Mouse (Mus musculus): Measurements from ENCODE around the gene Olfr124. TPM values are rescaled to one million over a fixed set of nuclear protein-coding genes. Genes with fewer than 3 reads are reported as not detected.

The Olfr124 gene
- total RNA-seq (2021): not detected
- not detected in 2 replicates for polyA plus RNA-seq (2012; rRNA removed)
- long read RNA-seq: 0 reads

GRCm38 (mm10) chr17:37799588-37799987 lies at the start of gene Olfr124:
Gene Olfr124 (plus strand): TSS chr17:37799888.
- no peak for DNase-seq

GRCm38 (mm10) chr17:37768307-37768706 lies 31.4 kb upstream of the Olfr124 start, which contains the start of gene Olfr122:
Gene Olfr122 (plus strand): TSS chr17:37768607.
- DNase-seq: no peak

- no peak for DNase-seq
Measured at GRCm38 (mm10) chr17:37793229-37793628, 6.5 kb upstream of the Olfr124 start, which contains the start of gene Olfr123. Gene Olfr123 (plus strand): TSS chr17:37793529.

GRCm38 (mm10) chr17:37832649-37833048 lies 33.0 kb downstream of the Olfr124 start, which contains the start of gene Olfr125:
Gene Olfr125 (plus strand): TSS chr17:37832949.
- no peak for DNase-seq

- DNase-seq: no peak
Measured at GRCm38 (mm10) chr17:37847183-37847582, 47.5 kb downstream of the Olfr124 start, which contains the start of gene Olfr126. Gene Olfr126 (plus strand): TSS chr17:37847483.

Other genes with a start within 250 kb of the Olfr124 start
- gene Olfr112, start 230.4 kb upstream of the Olfr124 start, total RNA-seq (2021): not detected
- not detected in 2 replicates for gene Olfr112, start 230.4 kb upstream of the Olfr124 start, polyA plus RNA-seq (2012; rRNA removed)
- not detected for gene Olfr113, start 222.2 kb upstream of the Olfr124 start, total RNA-seq (2021)
- gene Olfr113, start 222.2 kb upstream of the Olfr124 start, polyA plus RNA-seq (2012; rRNA removed): not detected in 2 replicates
- gene Olfr114, start 207.1 kb upstream of the Olfr124 start, total RNA-seq (2021): not detected
- not detected in 2 replicates for gene Olfr114, start 207.1 kb upstream of the Olfr124 start, polyA plus RNA-seq (2012; rRNA removed)
- gene Olfr115, start 172.8 kb upstream of the Olfr124 start, total RNA-seq (2021): not detected
- not detected in 2 replicates for gene Olfr115, start 172.8 kb upstream of the Olfr124 start, polyA plus RNA-seq (2012; rRNA removed)
- not detected for gene Olfr116, start 172.7 kb upstream of the Olfr124 start, total RNA-seq (2021)
- not detected in 2 replicates for gene Olfr116, start 172.7 kb upstream of the Olfr124 start, polyA plus RNA-seq (2012; rRNA removed)
- not detected for gene Olfr117, start 136.1 kb upstream of the Olfr124 start, total RNA-seq (2021)
- gene Olfr117, start 136.1 kb upstream of the Olfr124 start, polyA plus RNA-seq (2012; rRNA removed): not detected in 2 replicates
- gene Olfr118, start 132.9 kb upstream of the Olfr124 start, total RNA-seq (2021): not detected
- gene Olfr118, start 132.9 kb upstream of the Olfr124 start, polyA plus RNA-seq (2012; rRNA removed): not detected in 2 replicates
- not detected for gene Olfr119, start 103.3 kb upstream of the Olfr124 start, total RNA-seq (2021)
- not detected in 2 replicates for gene Olfr119, start 103.3 kb upstream of the Olfr124 start, polyA plus RNA-seq (2012; rRNA removed)
- gene Olfr120, start 78.1 kb upstream of the Olfr124 start, total RNA-seq (2021): not detected
- not detected in 2 replicates for gene Olfr120, start 78.1 kb upstream of the Olfr124 start, polyA plus RNA-seq (2012; rRNA removed)
- not detected for gene Olfr121, start 51.0 kb upstream of the Olfr124 start, total RNA-seq (2021)
- not detected in 2 replicates for gene Olfr121, start 51.0 kb upstream of the Olfr124 start, polyA plus RNA-seq (2012; rRNA removed)
- gene Olfr122, start 31.3 kb upstream of the Olfr124 start, total RNA-seq (2021): not detected
- not detected in 2 replicates for gene Olfr122, start 31.3 kb upstream of the Olfr124 start, polyA plus RNA-seq (2012; rRNA removed)
- gene Olfr123, start 6.4 kb upstream of the Olfr124 start, total RNA-seq (2021): not detected
- gene Olfr123, start 6.4 kb upstream of the Olfr124 start, polyA plus RNA-seq (2012; rRNA removed): not detected in 2 replicates
- not detected for gene Olfr125, start 33.1 kb downstream of the Olfr124 start, total RNA-seq (2021)
- not detected in 2 replicates for gene Olfr125, start 33.1 kb downstream of the Olfr124 start, polyA plus RNA-seq (2012; rRNA removed)
- not detected for gene Olfr126, start 47.6 kb downstream of the Olfr124 start, total RNA-seq (2021)
- gene Olfr126, start 47.6 kb downstream of the Olfr124 start, polyA plus RNA-seq (2012; rRNA removed): not detected in 2 replicates
- not detected for gene Olfr127, start 100.5 kb downstream of the Olfr124 start, total RNA-seq (2021)
- gene Olfr127, start 100.5 kb downstream of the Olfr124 start, polyA plus RNA-seq (2012; rRNA removed): not detected in 2 replicates
- not detected for gene Olfr128, start 120.7 kb downstream of the Olfr124 start, total RNA-seq (2021)
- gene Olfr128, start 120.7 kb downstream of the Olfr124 start, polyA plus RNA-seq (2012; rRNA removed): not detected in 2 replicates
- not detected for gene Olfr761, start 153.2 kb downstream of the Olfr124 start, total RNA-seq (2021)
- gene Olfr761, start 153.2 kb downstream of the Olfr124 start, polyA plus RNA-seq (2012; rRNA removed): not detected in 2 replicates